Mouse (Mus musculus) bone marrow, adult 2 months (tissue): ENCODE data around the gene Stbd1. TPM values are rescaled to one million over a fixed set of nuclear protein-coding genes. Genes with fewer than 3 reads are reported as not detected.

Experiments
- H3K27ac ChIP-seq: fragments of 200-500 bp; 2 replicates; pipeline ENCODE4 v1.5.1; 2012; ENCODE audit warnings: low read depth, mild to moderate bottlenecking, control low read depth, inconsistent platforms, low read length; ENCODE audit not compliant: control insufficient read depth, poor library complexity, insufficient read depth
- H3K4me1 ChIP-seq: fragments of 200-500 bp; 2 replicates; pipeline ENCODE4 v1.6.1; 2011; ENCODE audit warnings: low read length; ENCODE audit not compliant: control insufficient read depth, insufficient read depth
- H3K4me3 ChIP-seq: fragments of 200-500 bp; replicated peaks from 2 replicates; pipeline ENCODE3; 2011; ENCODE audit warnings: mild to moderate bottlenecking, low read depth, low read length, control low read depth; ENCODE audit not compliant: control insufficient read depth
- CTCF ChIP-seq: fragments of 200-500 bp; IDR thresholded peaks from 2 replicates; pipeline ENCODE4 v1.5.1; 2011; ENCODE audit warnings: low read length, control low read depth; ENCODE audit not compliant: control insufficient read depth, insufficient read depth
- POLR2A ChIP-seq: fragments of 200-500 bp; IDR thresholded peaks from 2 replicates; pipeline ENCODE4 v1.6.1; 2011; ENCODE audit warnings: low read depth, mild to moderate bottlenecking, control low read depth, low read length, borderline replicate concordance; ENCODE audit not compliant: control insufficient read depth
- WGBS: fragments of 180-500 bp; shearing (Covaris S2); methylation state at CpG from one replicate; pipeline ENCODE4 v1.1.7; 2018; 5-methylcytosine and 5-hydroxymethylcytosine counted together
- polyA plus RNA-seq: library from polyadenylated mRNA; stranded (reverse); fragments of >200 nt; gene quantifications from 2 replicates; pipeline ENCODE4 v1.2.4, GENCODE M21; 2011; ENCODE audit warnings: low replicate concordance; ENCODE audit not compliant: missing spikeins, insufficient read depth, insufficient read length

Gene Stbd1
- polyA plus RNA-seq, 1 experiment, result 2.0 TPM

DNA sequence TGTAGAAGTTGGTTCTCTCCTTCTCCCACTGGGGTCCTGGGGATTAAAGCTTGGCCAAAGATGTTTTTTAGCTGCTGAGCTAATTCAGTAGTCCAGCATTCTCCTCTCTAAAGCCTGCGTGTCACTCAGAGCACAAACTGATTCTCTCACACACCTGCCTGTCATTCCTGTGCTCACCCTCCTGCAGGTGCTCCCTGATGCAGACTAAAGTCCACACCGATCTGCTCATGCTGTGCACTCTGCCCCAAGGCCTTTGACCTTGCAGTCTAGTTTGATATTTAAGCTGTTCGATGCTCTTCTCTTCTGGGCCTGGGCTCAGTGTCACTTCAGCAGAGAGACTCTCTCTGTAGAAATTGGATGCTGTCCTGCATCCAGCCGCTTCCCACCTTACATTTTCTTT, 31.6 kb upstream of the Stbd1 start:
- Histone ChIP-seq H3K4me1 (no peaks in the 10 kb centered on the region), H3K4me3 (no peak overlapping the region), H3K27ac (no peak overlapping the region)
- no peak for TF ChIP-seq CTCF
- TF ChIP-seq POLR2A, result no peak
- 82% methylated on average over 4 of the region's 4 CpGs for whole genome bisulfite sequencing

DNA sequence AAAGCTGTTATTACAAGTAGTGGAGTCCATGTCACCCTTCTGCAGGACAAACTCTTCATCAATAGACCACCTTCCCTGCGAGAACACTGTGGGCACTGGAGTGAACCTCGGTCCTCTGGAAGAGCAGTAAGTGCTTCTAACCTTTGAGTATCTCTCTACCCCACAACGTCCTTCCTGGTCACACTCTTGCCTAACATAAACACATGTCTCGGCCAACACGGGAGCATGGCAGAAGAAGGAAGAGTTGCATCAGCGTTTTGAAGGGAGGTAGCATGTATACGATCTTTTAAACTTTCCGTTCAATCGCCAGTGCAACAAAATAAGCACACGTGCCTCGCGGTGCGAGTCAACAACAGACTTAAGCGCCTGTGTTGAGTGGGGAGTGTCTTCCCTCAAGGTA, 23.3 kb upstream of the Stbd1 start:
- TF ChIP-seq POLR2A (no peak), CTCF (no peak)
- Histone ChIP-seq H3K4me1 (no peaks in the 10 kb centered on the region), H3K27ac (no peak overlapping the region), H3K4me3 (no peak overlapping the region)
- 58% methylated on average over 14 of the region's 14 CpGs for WGBS

DNA sequence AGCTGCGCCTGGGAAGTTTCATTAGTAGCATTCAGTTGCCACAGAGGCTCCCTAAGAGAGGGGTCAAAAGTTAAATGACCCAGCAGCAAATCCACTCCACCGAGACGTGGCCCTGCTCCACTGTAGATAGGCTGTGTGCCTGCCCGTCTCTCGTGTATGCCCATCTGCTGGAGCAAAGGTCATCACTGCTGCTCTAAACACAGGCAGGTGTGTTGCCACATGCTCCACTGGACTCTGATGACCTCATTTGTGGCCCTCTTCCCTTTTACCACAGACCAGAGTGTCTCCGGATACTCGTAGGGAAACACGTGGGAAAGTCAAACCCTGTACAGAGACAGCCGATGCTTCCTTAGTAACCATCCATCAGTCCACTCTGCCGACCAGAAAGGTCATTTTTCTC, 16.9 kb upstream of the Stbd1 start:
- TF ChIP-seq CTCF (no peak), POLR2A (no peak)
- 77% methylated on average over 10 of the region's 10 CpGs for WGBS
- Histone ChIP-seq H3K27ac (no peak overlapping the region), H3K4me1 (no peaks in the 10 kb centered on the region), H3K4me3 (no peak overlapping the region)

DNA sequence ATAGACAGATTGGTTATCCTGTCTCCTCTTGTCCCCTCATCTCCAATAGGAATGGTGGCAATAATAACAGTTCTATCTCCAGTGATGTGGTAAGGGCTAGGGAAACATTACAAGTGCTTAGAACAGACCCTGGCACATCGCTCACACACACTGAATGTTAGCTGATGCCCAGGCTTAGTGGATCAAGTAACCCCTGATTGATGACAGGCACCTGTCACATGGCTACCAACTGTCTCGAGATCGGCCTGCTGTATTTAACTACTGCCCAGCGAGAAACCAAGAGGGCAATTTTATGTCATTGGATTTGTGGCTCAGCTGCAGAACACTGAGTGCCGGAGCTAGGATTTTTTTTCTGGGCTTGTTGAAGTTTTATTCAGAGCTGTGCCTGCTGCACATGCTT, 7.8 kb upstream of the Stbd1 start:
- H3K27ac ChIP-seq, result no peak overlapping the region
- 79% methylated on average over 5 of the region's 5 CpGs for WGBS
- H3K4me3 ChIP-seq, result no peak overlapping the region
- H3K4me1 ChIP-seq, result no peaks in the 10 kb centered on the region
- TF ChIP-seq POLR2A (no peak), CTCF (no peak)

DNA sequence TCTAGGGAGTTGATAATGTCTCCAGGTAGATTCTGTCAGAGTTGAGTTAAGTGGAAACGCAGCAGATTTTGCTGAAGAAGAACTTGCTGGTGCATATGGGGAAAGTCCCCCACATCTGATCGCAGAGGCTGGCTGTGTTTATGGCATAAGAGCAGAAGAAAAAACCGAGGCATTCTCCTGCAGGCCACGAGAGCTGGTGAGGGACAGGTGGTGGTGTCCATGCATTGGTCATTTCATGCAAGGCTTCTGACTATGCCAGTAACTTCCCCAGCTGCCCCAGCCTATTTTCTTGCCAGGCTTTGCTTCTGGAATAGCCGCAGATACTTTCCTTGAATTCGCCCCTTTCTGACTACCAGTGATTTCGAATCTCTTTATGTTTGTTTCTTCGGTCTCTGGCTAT, 6.0 kb upstream of the Stbd1 start:
- H3K27ac ChIP-seq, result no peak overlapping the region
- TF ChIP-seq CTCF (no peak), POLR2A (no peak)
- no peak overlapping the region for H3K4me3 ChIP-seq
- 80% methylated on average over 8 of the region's 8 CpGs for WGBS
- H3K4me1 ChIP-seq, result no peaks in the 10 kb centered on the region

DNA sequence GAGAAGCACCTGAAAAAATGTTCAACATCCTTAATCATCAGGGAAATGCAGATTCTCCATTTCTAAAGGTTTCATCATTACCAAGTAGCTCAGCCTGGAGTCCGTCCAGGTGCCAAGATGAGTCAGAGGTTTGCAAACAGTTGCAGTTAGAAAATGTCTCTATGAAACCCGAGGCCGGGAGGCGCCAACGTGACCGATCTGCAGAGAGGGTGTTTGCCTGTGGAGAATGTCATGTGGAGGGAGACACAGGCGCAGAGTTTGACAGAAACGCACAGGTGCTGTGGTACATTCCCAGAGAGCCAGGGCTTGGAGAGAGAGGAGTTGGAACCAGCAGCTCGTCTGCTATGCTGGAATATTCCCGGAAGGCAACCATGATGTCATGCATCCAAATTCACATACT, 3.8 kb upstream of the Stbd1 start:
- H3K27ac ChIP-seq, result no peak overlapping the region
- no peaks in the 10 kb centered on the region for H3K4me1 ChIP-seq
- TF ChIP-seq CTCF, result no peak
- TF ChIP-seq POLR2A, result no peak
- H3K4me3 ChIP-seq, result no peak overlapping the region
- 76% methylated on average over 10 of the region's 10 CpGs for WGBS

DNA sequence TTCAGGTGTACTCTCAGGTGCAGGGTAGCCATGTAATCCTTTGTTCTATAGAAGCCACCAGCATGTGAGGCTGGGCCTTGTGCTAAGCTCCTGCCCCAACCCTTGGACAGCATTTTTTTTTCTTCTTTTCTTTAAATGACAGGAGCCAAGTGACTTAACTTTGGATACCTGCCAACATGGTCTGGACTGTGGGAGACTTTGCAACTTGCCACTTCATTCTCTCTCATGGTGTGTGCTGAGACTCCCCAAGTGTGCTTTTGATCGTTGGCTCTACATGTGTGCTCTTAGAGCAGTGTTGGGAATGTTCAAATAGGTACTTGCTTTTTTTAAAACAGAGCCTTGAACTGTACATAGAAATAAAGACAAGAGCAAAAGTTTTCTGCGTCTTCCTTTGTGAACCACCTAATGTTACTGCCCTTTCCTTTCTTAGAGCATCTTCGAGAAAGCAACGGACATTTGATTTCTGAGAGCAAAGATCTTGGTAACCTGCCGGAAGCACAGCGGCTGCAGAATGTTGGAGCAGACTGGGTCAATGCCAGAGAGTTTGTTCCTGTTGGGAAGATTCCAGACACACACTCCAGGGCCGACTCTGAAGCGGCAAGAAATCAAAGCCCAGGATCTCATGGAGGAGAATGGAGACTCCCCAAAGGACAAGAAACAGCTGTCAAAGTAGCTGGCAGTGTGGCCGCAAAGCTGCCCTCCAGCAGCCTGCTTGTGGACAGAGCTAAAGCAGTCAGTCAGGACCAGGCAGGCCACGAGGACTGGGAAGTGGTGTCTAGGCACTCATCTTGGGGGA, 1.8 kb downstream of the Stbd1 start:
- H3K27ac ChIP-seq, result no peak overlapping the region
- TF ChIP-seq CTCF (no peak), POLR2A (no peak)
- H3K4me1 ChIP-seq, result no peaks in the 10 kb centered on the region
- H3K4me3 ChIP-seq, result no peak overlapping the region
- WGBS, result 78% methylated on average over 10 of the region's 10 CpGs

DNA sequence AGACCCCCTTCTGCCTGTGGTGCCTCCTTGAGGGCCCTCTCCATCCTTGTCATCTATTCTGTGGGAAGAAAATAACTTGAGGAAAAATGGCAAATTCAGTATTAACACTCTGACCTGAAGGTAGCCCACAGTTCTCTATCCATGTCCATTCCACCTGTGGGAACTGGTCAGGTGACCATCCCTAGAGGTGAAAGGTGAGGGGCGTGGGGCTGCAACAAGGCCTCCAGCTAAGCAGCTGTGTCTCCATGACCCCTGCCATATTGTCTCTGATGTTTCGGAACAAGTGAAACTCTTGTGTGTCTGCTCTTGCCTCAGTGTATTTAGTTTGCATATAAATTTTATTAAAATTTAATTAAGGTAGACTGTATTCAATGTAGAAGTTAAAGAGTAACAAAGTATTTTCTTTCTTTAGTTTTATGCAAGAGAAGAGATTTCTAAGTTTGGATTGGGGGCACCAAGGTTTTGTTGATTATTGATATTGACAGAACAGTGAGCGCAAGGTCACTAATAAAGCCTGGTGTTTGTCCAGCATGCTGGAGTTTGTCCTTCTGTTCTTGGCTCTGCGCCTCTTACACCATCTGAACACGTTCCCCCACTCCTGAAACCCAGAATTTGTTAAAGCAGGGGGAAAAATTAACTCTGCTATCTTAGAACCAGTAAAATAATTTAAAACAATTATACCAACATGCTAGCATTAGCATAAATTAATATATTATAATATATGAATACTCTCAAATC, 4.8 kb downstream of the Stbd1 start:
- Histone ChIP-seq H3K4me1 (no peaks in the 10 kb centered on the region), H3K27ac (no peak overlapping the region), H3K4me3 (no peak overlapping the region)
- no peak for TF ChIP-seq CTCF
- TF ChIP-seq POLR2A, result no peak
- WGBS, result 81% methylated on average over 5 of the region's 5 CpGs
